Mouse (Mus musculus) lung, postnatal 10 days (tissue): Measurements from ENCODE around the gene Slc22a23.

Experiments used
- DNase-seq: peaks from one replicate; pipeline ENCODE4 v3.0.0; 2021

Slc22a23 gene

GRCm38 (mm10) chr13:34159926-34160325 lies 185.1 kb downstream of the Slc22a23 start:
- DNase-seq = no peak

- no peak for DNase-seq
Measured at GRCm38 (mm10) chr13:34157596-34158157, 187.3 kb downstream of the Slc22a23 start.

- no peak for DNase-seq
Measured at GRCm38 (mm10) chr13:34156840-34157185, 188.2 kb downstream of the Slc22a23 start.

- peak; percentile 46 for DNase-seq
Measured at GRCm38 (mm10) chr13:34156133-34156839, 188.7 kb downstream of the Slc22a23 start.

- peak; percentile 85 for DNase-seq
Measured at GRCm38 (mm10) chr13:34154931-34155272, 190.1 kb downstream of the Slc22a23 start.

- DNase-seq = peak; percentile 88
Measured at GRCm38 (mm10) chr13:34154217-34154930, 190.6 kb downstream of the Slc22a23 start.

- DNase-seq = no peak
Measured at GRCm38 (mm10) chr13:34153254-34154011, 191.5 kb downstream of the Slc22a23 start.

- DNase-seq = no peak
Measured at GRCm38 (mm10) chr13:34152695-34153094, 192.3 kb downstream of the Slc22a23 start.

- no peak for DNase-seq
Measured at GRCm38 (mm10) chr13:34151425-34151824, 193.6 kb downstream of the Slc22a23 start.

- no peak for DNase-seq
Measured at GRCm38 (mm10) chr13:34150271-34151027, 194.5 kb downstream of the Slc22a23 start.

GRCm38 (mm10) chr13:34149463-34150176 lies 195.4 kb downstream of the Slc22a23 start:
- DNase-seq = no peak

GRCm38 (mm10) chr13:34148767-34149392 lies 196.1 kb downstream of the Slc22a23 start:
- DNase-seq = peak; percentile 78

GRCm38 (mm10) chr13:34148181-34148580 lies 196.8 kb downstream of the Slc22a23 start:
- DNase-seq = no peak

GRCm38 (mm10) chr13:34146916-34147315 lies 198.1 kb downstream of the Slc22a23 start:
- DNase-seq = no peak

- no peak for DNase-seq
Measured at GRCm38 (mm10) chr13:34143389-34143788, 201.6 kb downstream of the Slc22a23 start.

- no peak for DNase-seq
Measured at GRCm38 (mm10) chr13:34136605-34137004, 208.4 kb downstream of the Slc22a23 start.

GRCm38 (mm10) chr13:34134276-34134675 lies 210.7 kb downstream of the Slc22a23 start:
- DNase-seq = no peak

- no peak for DNase-seq
Measured at GRCm38 (mm10) chr13:34133326-34134071, 211.5 kb downstream of the Slc22a23 start.

- no peak for DNase-seq
Measured at GRCm38 (mm10) chr13:34132875-34133274, 212.1 kb downstream of the Slc22a23 start.

- DNase-seq = no peak
Measured at GRCm38 (mm10) chr13:34132299-34132698, 212.7 kb downstream of the Slc22a23 start.

GRCm38 (mm10) chr13:34131708-34132060 lies 213.3 kb downstream of the Slc22a23 start:
- peak; percentile 71 for DNase-seq
